In genomic region chr3:95200132-95200531, GRCm38 (mm10) we compare ENCODE assay signal across 11 mouse cellular contexts. TPM values are rescaled to one million over a fixed set of nuclear protein-coding genes. Genes with fewer than 3 reads are reported as not detected.
DNase-seq lines count a peak whose midpoint lies in the region; ATAC-seq and TF ChIP-seq lines count a peak whose summit lies in the region.
"Had no signal": no experiment of that assay in that cellular context is flagged by ENCODE, and none has a peak within 500 bp of the region (broad histone marks: within the 10 kb centered on the region; RNA-seq: fewer than 3 reads in every experiment).

No protein-coding gene starts in this region.

- no peak for TF ChIP-seq EP300 in liver, postnatal 0 days (IDR thresholded peaks at IDR 0.05; ENCODE audit: low read depth)

- WGBS in liver, postnatal 0 days (ENCODE audit: insufficient replicate concordance) = 83% methylated on average over 7 of the region's 7 CpGs
- 68% methylated on average over 7 of the region's 7 CpGs for WGBS in embryonic facial prominence, embryonic 15.5 days
- 85% methylated on average over 7 of the region's 7 CpGs for WGBS in stomach, embryonic 15.5 days
- 69% methylated on average over 7 of the region's 7 CpGs for WGBS in midbrain, embryonic 15.5 days
- 82% methylated on average over 7 of the region's 7 CpGs for WGBS in hindbrain, embryonic 11.5 days

- no peaks in the 10 kb centered on the region for H3K4me1 ChIP-seq in liver, postnatal 0 days (ENCODE audit: insufficient read depth)
- 0 out of 2 replicates have a peak, but pooled peaks cover 2% of the 10 kb centered on the region for H3K4me1 ChIP-seq in embryonic facial prominence, embryonic 15.5 days
- no peaks in the 10 kb centered on the region for H3K4me1 ChIP-seq in stomach, embryonic 15.5 days
- H3K4me1 ChIP-seq in midbrain, embryonic 15.5 days = no peaks in the 10 kb centered on the region
- H3K4me1 ChIP-seq in hindbrain, embryonic 11.5 days (replicated peaks; ENCODE audit: control insufficient read depth, insufficient read depth, low read length) = no peaks in the 10 kb centered on the region
- H3K4me1 ChIP-seq: neural tube, embryonic 13.5 days had no signal

- no peaks in the 10 kb centered on the region for H3K27me3 ChIP-seq in liver, postnatal 0 days (ENCODE audit: insufficient read depth, low read length)
- no peaks in the 10 kb centered on the region for H3K27me3 ChIP-seq in embryonic facial prominence, embryonic 15.5 days
- H3K27me3 ChIP-seq in stomach, embryonic 15.5 days (replicated peaks) = no peaks in the 10 kb centered on the region
- no peaks in the 10 kb centered on the region for H3K27me3 ChIP-seq in midbrain, embryonic 15.5 days (replicated peaks)
- H3K27me3 ChIP-seq in hindbrain, embryonic 11.5 days (ENCODE audit: control insufficient read depth, insufficient read depth, low read length) = no peaks in the 10 kb centered on the region
- H3K27me3 ChIP-seq: neural tube, embryonic 13.5 days had no signal

- TF ChIP-seq CTCF in liver, postnatal 0 days (IDR thresholded peaks at IDR 0.05; ENCODE audit: low read depth) = no peak

- H3K9me3 ChIP-seq in liver, postnatal 0 days (ENCODE audit: low read length) = no peaks in the 10 kb centered on the region
- H3K9me3 ChIP-seq in embryonic facial prominence, embryonic 15.5 days (replicated peaks) = no peaks in the 10 kb centered on the region
- no peaks in the 10 kb centered on the region for H3K9me3 ChIP-seq in stomach, embryonic 15.5 days
- H3K9me3 ChIP-seq in midbrain, embryonic 15.5 days = no peaks in the 10 kb centered on the region
- H3K9me3 ChIP-seq in hindbrain, embryonic 11.5 days (ENCODE audit: control insufficient read depth, low read length) = no peaks in the 10 kb centered on the region
- H3K9me3 ChIP-seq: neural tube, embryonic 13.5 days had no signal

- 0 out of 2 replicates have a peak, but pooled peaks have one; percentile 35 for ATAC-seq in liver, postnatal 0 days
- no peak for ATAC-seq in embryonic facial prominence, embryonic 15.5 days (ENCODE audit: insufficient number of reproducible peaks, low FRiP score, low TSS enrichment, low read depth)
- ATAC-seq in stomach, embryonic 15.5 days (ENCODE audit: insufficient read depth, low FRiP score, low read depth) = no peak
- ATAC-seq in midbrain, embryonic 15.5 days (replicated peaks) = no peak
- ATAC-seq in hindbrain, embryonic 11.5 days (ENCODE audit: low FRiP score) = no peak

- no peak overlapping the region for H3K9ac ChIP-seq in liver, postnatal 0 days (replicated peaks)
- H3K9ac ChIP-seq in embryonic facial prominence, embryonic 15.5 days = no peak overlapping the region
- H3K9ac ChIP-seq in stomach, embryonic 15.5 days = no peak overlapping the region
- H3K9ac ChIP-seq in midbrain, embryonic 15.5 days = no peak overlapping the region
- no peak overlapping the region for H3K9ac ChIP-seq in hindbrain, embryonic 11.5 days (ENCODE audit: low read depth, low read length)
- H3K9ac ChIP-seq: neural tube, embryonic 13.5 days had no signal

- H3K27ac ChIP-seq in liver, postnatal 0 days (ENCODE audit: low read depth) = no peak overlapping the region
- peak overlapping the region; percentile 65 for H3K27ac ChIP-seq in embryonic facial prominence, embryonic 15.5 days (replicated peaks)
- H3K27ac ChIP-seq in stomach, embryonic 15.5 days = peak overlapping the region; percentile 48; the same call in 1 of the 2 replicates
- H3K27ac ChIP-seq in midbrain, embryonic 15.5 days = no peak overlapping the region
- H3K27ac ChIP-seq in hindbrain, embryonic 11.5 days (ENCODE audit: low read depth, low read length) = no peak overlapping the region
- H3K27ac ChIP-seq: neural tube, embryonic 13.5 days had no signal

- peaks cover 93% of the 10 kb centered on the region for H3K36me3 ChIP-seq in liver, postnatal 0 days (replicated peaks; ENCODE audit: insufficient read depth, low read length)
- peaks cover 75% of the 10 kb centered on the region for H3K36me3 ChIP-seq in embryonic facial prominence, embryonic 15.5 days
- H3K36me3 ChIP-seq in stomach, embryonic 15.5 days = peaks cover 56% of the 10 kb centered on the region
- peaks cover 28% of the 10 kb centered on the region for H3K36me3 ChIP-seq in midbrain, embryonic 15.5 days (replicated peaks)
- peaks cover 12% of the 10 kb centered on the region; the same call in 1 of the 2 replicates for H3K36me3 ChIP-seq in hindbrain, embryonic 11.5 days (ENCODE audit: control insufficient read depth, insufficient read depth, low read length)

- no peak overlapping the region for H3K4me3 ChIP-seq in liver, postnatal 0 days (ENCODE audit: low read depth, low read length)
- H3K4me3 ChIP-seq in embryonic facial prominence, embryonic 15.5 days (replicated peaks) = no peak overlapping the region
- no peak overlapping the region for H3K4me3 ChIP-seq in stomach, embryonic 15.5 days (replicated peaks)
- no peak overlapping the region for H3K4me3 ChIP-seq in midbrain, embryonic 15.5 days
- no peak overlapping the region for H3K4me3 ChIP-seq in hindbrain, embryonic 11.5 days (ENCODE audit: low read depth, low read length)
- H3K4me3 ChIP-seq: neural tube, embryonic 13.5 days had no signal

- no peak overlapping the region for H3K4me2 ChIP-seq in liver, postnatal 0 days (ENCODE audit: low read depth, low read length)
- H3K4me2 ChIP-seq in embryonic facial prominence, embryonic 15.5 days (replicated peaks) = no peak overlapping the region
- no peak overlapping the region for H3K4me2 ChIP-seq in stomach, embryonic 15.5 days
- H3K4me2 ChIP-seq in midbrain, embryonic 15.5 days = no peak overlapping the region
- H3K4me2 ChIP-seq in hindbrain, embryonic 11.5 days (replicated peaks; ENCODE audit: low read depth, low read length) = no peak overlapping the region
- H3K4me2 ChIP-seq: neural tube, embryonic 13.5 days had no signal

- no peak for DNase-seq in liver, postnatal 0 days
- no peak for DNase-seq in liver
- peak; percentile 97 for DNase-seq in kidney, adult 9 months
- DNase-seq in hindbrain, embryonic 11.5 days (ENCODE audit: low spot score) = no peak
- DNase-seq: cerebellum, adult 8-10 months; heart, postnatal 10 days; lung, adult 2 months had no signal

RNA-seq across cellular contexts. Expression of gene Gabpb2, which starts 17.6 kb away (rescaled TPM):
- 2.5 and 3.9 TPM in 2 replicates for polyA plus RNA-seq in liver, postnatal 0 days (2015; fragmentation: Nextera tagmentation; extraction: Ambion mirVana)
- polyA plus RNA-seq in embryonic facial prominence, embryonic 15.5 days (2015; fragmentation: Nextera tagmentation; extraction: Ambion mirVana) = 8.9 and 9.8 TPM in 2 replicates
- polyA plus RNA-seq in stomach, embryonic 15.5 days (2015; fragmentation: Nextera tagmentation; extraction: Ambion mirVana) = 10.7 and 11.4 TPM in 2 replicates
- 3.4 and 3.7 TPM in 2 replicates for polyA plus RNA-seq in midbrain, embryonic 15.5 days (2015; fragmentation: Nextera tagmentation; extraction: Ambion mirVana)
- 6.1 and 9.7 TPM in 2 replicates for polyA plus RNA-seq in hindbrain, embryonic 11.5 days (2014; fragmentation: Nextera tagmentation; extraction: Ambion mirVana)

RNA-seq across cellular contexts. Expression of gene Cdc42se1, which starts 28.4 kb away (rescaled TPM):
- polyA plus RNA-seq in liver, postnatal 0 days (2015; fragmentation: Nextera tagmentation; extraction: Ambion mirVana) = 31.7 and 32.3 TPM in 2 replicates
- 121 and 123 TPM in 2 replicates for polyA plus RNA-seq in embryonic facial prominence, embryonic 15.5 days (2015; fragmentation: Nextera tagmentation; extraction: Ambion mirVana)
- 83.5 and 96.5 TPM in 2 replicates for polyA plus RNA-seq in stomach, embryonic 15.5 days (2015; fragmentation: Nextera tagmentation; extraction: Ambion mirVana)
- 49.3 and 58.5 TPM in 2 replicates for polyA plus RNA-seq in midbrain, embryonic 15.5 days (2015; fragmentation: Nextera tagmentation; extraction: Ambion mirVana)
- polyA plus RNA-seq in hindbrain, embryonic 11.5 days (2014; fragmentation: Nextera tagmentation; extraction: Ambion mirVana) = 110 and 117 TPM in 2 replicates

RNA-seq across cellular contexts. Expression of gene Mllt11, which starts 31.8 kb away (rescaled TPM):
- 2.0 and 2.3 TPM in 2 replicates for polyA plus RNA-seq in liver, postnatal 0 days (2015; fragmentation: Nextera tagmentation; extraction: Ambion mirVana)
- polyA plus RNA-seq in embryonic facial prominence, embryonic 15.5 days (2015; fragmentation: Nextera tagmentation; extraction: Ambion mirVana) = 18.4 and 19.2 TPM in 2 replicates
- 18.5 and 18.6 TPM in 2 replicates for polyA plus RNA-seq in stomach, embryonic 15.5 days (2015; fragmentation: Nextera tagmentation; extraction: Ambion mirVana)
- polyA plus RNA-seq in midbrain, embryonic 15.5 days (2015; fragmentation: Nextera tagmentation; extraction: Ambion mirVana) = 358 and 361 TPM in 2 replicates
- 171 and 203 TPM in 2 replicates for polyA plus RNA-seq in hindbrain, embryonic 11.5 days (2014; fragmentation: Nextera tagmentation; extraction: Ambion mirVana)

RNA-seq across cellular contexts. Expression of gene Sema6c, which starts 39.9 kb away (rescaled TPM):
- polyA plus RNA-seq in liver, postnatal 0 days (2015; fragmentation: Nextera tagmentation; extraction: Ambion mirVana) = 0.28 and 0.71 TPM in 2 replicates
- polyA plus RNA-seq in embryonic facial prominence, embryonic 15.5 days (2015; fragmentation: Nextera tagmentation; extraction: Ambion mirVana) = 13.1 and 15.6 TPM in 2 replicates
- 5.9 and 6.9 TPM in 2 replicates for polyA plus RNA-seq in stomach, embryonic 15.5 days (2015; fragmentation: Nextera tagmentation; extraction: Ambion mirVana)
- 33.1 and 42.6 TPM in 2 replicates for polyA plus RNA-seq in midbrain, embryonic 15.5 days (2015; fragmentation: Nextera tagmentation; extraction: Ambion mirVana)
- polyA plus RNA-seq in hindbrain, embryonic 11.5 days (2014; fragmentation: Nextera tagmentation; extraction: Ambion mirVana) = 22.6 and 27.0 TPM in 2 replicates

RNA-seq across cellular contexts. Expression of gene Gm128, which starts 41.3 kb away (rescaled TPM):
- 0.08 TPM in 1 of 2 replicates, not detected in the other for polyA plus RNA-seq in liver, postnatal 0 days (2015; fragmentation: Nextera tagmentation; extraction: Ambion mirVana)
- polyA plus RNA-seq in embryonic facial prominence, embryonic 15.5 days (2015; fragmentation: Nextera tagmentation; extraction: Ambion mirVana) = 0.54 and 0.80 TPM in 2 replicates
- 0.35 TPM in 2 replicates for polyA plus RNA-seq in stomach, embryonic 15.5 days (2015; fragmentation: Nextera tagmentation; extraction: Ambion mirVana)
- polyA plus RNA-seq in midbrain, embryonic 15.5 days (2015; fragmentation: Nextera tagmentation; extraction: Ambion mirVana) = 0.11 and 0.19 TPM in 2 replicates
- polyA plus RNA-seq in hindbrain, embryonic 11.5 days (2014; fragmentation: Nextera tagmentation; extraction: Ambion mirVana) = 0.21 TPM in 1 of 2 replicates, not detected in the other

Comparison
In these comparisons a context has a peak if more than half of its experiments do, and no peak if none do; other contexts are left out.
1. H3K27ac ChIP-seq: peak in embryonic facial prominence, embryonic 15.5 days (single experiment) and stomach, embryonic 15.5 days (single experiment); none in liver, postnatal 0 days (single experiment), midbrain, embryonic 15.5 days (single experiment) and hindbrain, embryonic 11.5 days (single experiment).